Mouse (Mus musculus): ENCODE data around the gene Elof1. TPM values are rescaled to one million over a fixed set of nuclear protein-coding genes. Genes with fewer than 3 reads are reported as not detected.

The Elof1 gene
- polyA plus RNA-seq, 1 experiment from 2014 or later: 183 TPM

DNA sequence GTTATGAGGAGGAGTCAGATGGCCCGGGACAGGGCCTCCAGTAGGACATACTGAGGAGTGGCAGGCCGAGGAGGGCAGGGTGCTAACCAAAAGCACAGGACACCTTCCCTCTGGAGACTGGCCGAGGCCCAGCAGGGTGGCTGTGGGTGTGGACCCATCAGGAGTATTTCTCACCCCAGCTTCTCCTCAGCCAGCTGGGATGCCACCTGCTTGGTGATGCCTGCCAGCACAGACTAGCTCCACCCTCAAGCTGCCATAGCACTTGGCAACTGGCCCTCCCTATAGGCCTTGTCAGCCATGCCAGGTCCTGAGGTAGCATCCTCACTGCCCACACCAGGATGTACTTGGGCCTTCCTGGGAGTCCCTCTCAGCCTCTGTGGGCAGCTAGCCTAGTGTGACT, 52.6 kb downstream of the Elof1 start:
- H3K9me3 ChIP-seq (replicated peaks): no peaks in the 10 kb centered on the region
- WGBS: 89% methylated on average over 3 of the region's 3 CpGs
- peaks cover 2% of the 10 kb centered on the region; the same call in 1 of the 2 replicates for H3K4me1 ChIP-seq
- no peak overlapping the region for H3K9ac ChIP-seq (replicated peaks)
- H3K27ac ChIP-seq (replicated peaks): no peak overlapping the region
- no peaks in the 10 kb centered on the region for H3K27me3 ChIP-seq (replicated peaks)
- no peak for ATAC-seq (ENCODE audit: low FRiP score)
- no peak overlapping the region for H3K4me2 ChIP-seq
- H3K36me3 ChIP-seq: peaks cover 74% of the 10 kb centered on the region
- H3K4me3 ChIP-seq (replicated peaks): no peak overlapping the region

Small RNAs within 50 kb of the gene (microRNA-seq; reads per million reads assigned to microRNA genes)
- not detected for gene Mir7084

Other genes with a start within 250 kb of the Elof1 start
- 23.6 and 24.7 TPM in 2 replicates for gene Rab3d, start 199.0 kb downstream of the Elof1 start, polyA plus RNA-seq (2015; fragmentation: Nextera tagmentation; extraction: Ambion mirVana)
- gene Ccdc159, start 189.7 kb downstream of the Elof1 start, polyA plus RNA-seq (2015; fragmentation: Nextera tagmentation; extraction: Ambion mirVana): 8.9 and 10.0 TPM in 2 replicates
- 52.8 and 54.6 TPM in 2 replicates for gene Tmem205, start 189.6 kb downstream of the Elof1 start, polyA plus RNA-seq (2015; fragmentation: Nextera tagmentation; extraction: Ambion mirVana)
- gene Plppr2, start 180.1 kb downstream of the Elof1 start, polyA plus RNA-seq (2015; fragmentation: Nextera tagmentation; extraction: Ambion mirVana): 86.4 and 100 TPM in 2 replicates
- 9.5 and 10.8 TPM in 2 replicates for gene Swsap1, start 161.4 kb downstream of the Elof1 start, polyA plus RNA-seq (2015; fragmentation: Nextera tagmentation; extraction: Ambion mirVana)
- gene Epor, start 153.7 kb downstream of the Elof1 start, polyA plus RNA-seq (2015; fragmentation: Nextera tagmentation; extraction: Ambion mirVana): 1.0 and 2.2 TPM in 2 replicates
- gene Rgl3, start 127.7 kb downstream of the Elof1 start, polyA plus RNA-seq (2015; fragmentation: Nextera tagmentation; extraction: Ambion mirVana): 1.6 and 4.6 TPM in 2 replicates
- 4.0 and 4.5 TPM in 2 replicates for gene Ccdc151, start 114.5 kb downstream of the Elof1 start, polyA plus RNA-seq (2015; fragmentation: Nextera tagmentation; extraction: Ambion mirVana)
- 93.8 and 99.4 TPM in 2 replicates for gene Prkcsh, start 114.4 kb downstream of the Elof1 start, polyA plus RNA-seq (2015; fragmentation: Nextera tagmentation; extraction: Ambion mirVana)
- gene Elavl3, start 65.1 kb downstream of the Elof1 start, polyA plus RNA-seq (2015; fragmentation: Nextera tagmentation; extraction: Ambion mirVana): 67.4 and 96.9 TPM in 2 replicates
- gene Gm49318, start 45.9 kb downstream of the Elof1 start, polyA plus RNA-seq (2015; fragmentation: Nextera tagmentation; extraction: Ambion mirVana): not detected in 2 replicates
- gene Zfp653, start 45.8 kb downstream of the Elof1 start, polyA plus RNA-seq (2015; fragmentation: Nextera tagmentation; extraction: Ambion mirVana): 17.3 and 18.6 TPM in 2 replicates
- 63.9 and 65.5 TPM in 2 replicates for gene Ecsit, start 31.7 kb downstream of the Elof1 start, polyA plus RNA-seq (2015; fragmentation: Nextera tagmentation; extraction: Ambion mirVana)
- gene Cnn1, start 18.0 kb downstream of the Elof1 start, polyA plus RNA-seq (2015; fragmentation: Nextera tagmentation; extraction: Ambion mirVana): 0.84 and 34.2 TPM in 2 replicates
- gene Acp5, start 18.5 kb upstream of the Elof1 start, polyA plus RNA-seq (2015; fragmentation: Nextera tagmentation; extraction: Ambion mirVana): 1.0 and 7.1 TPM in 2 replicates
- gene Pigyl, start 39.7 kb upstream of the Elof1 start, polyA plus RNA-seq (2015; fragmentation: Nextera tagmentation; extraction: Ambion mirVana): 92.5 and 97.0 TPM in 2 replicates
- gene Zfp872, start 70.9 kb upstream of the Elof1 start, polyA plus RNA-seq (2015; fragmentation: Nextera tagmentation; extraction: Ambion mirVana): 0.42 and 0.58 TPM in 2 replicates
- gene Zfp809, start 108.5 kb upstream of the Elof1 start, polyA plus RNA-seq (2015; fragmentation: Nextera tagmentation; extraction: Ambion mirVana): 8.8 and 14.0 TPM in 2 replicates
- gene Zfp599, start 142.7 kb upstream of the Elof1 start, polyA plus RNA-seq (2015; fragmentation: Nextera tagmentation; extraction: Ambion mirVana): 6.8 and 7.6 TPM in 2 replicates
- gene Zfp810, start 190.5 kb upstream of the Elof1 start, polyA plus RNA-seq (2015; fragmentation: Nextera tagmentation; extraction: Ambion mirVana): 27.0 and 28.8 TPM in 2 replicates